Mouse (Mus musculus): ENCODE measurements around the gene Erlin1. TPM values are rescaled to one million over a fixed set of nuclear protein-coding genes. Genes with fewer than 3 reads are reported as not detected.

Gene Erlin1
- 10 to 100 TPM; 19.4 to 23.7 TPM for total RNA-seq (2021)
- long read RNA-seq, transcript Erlin1-206 (11 exons, 3,172 nt), result major isoform, 21 of 50 reads
- long read RNA-seq, transcript Erlin1-202 (12 exons, 3,136 nt), result minor isoform, 20 of 50 reads
- long read RNA-seq, partial matches to known transcripts, result 1 of 50 reads
- long read RNA-seq, other reads (novel, unspliced or antisense), result 5 of 50 reads

GRCm38 (mm10) chr19:44069121-44069913 lies at the start of gene Erlin1:
Gene Erlin1, minus strand, starts transcription at chr19:44069785.
- peak; percentile 84 to 90 for DNase-seq (ENCODE audit: low spot score in 2 of 2)

- no peak for DNase-seq (ENCODE audit: low spot score in 2 of 2)
Measured at GRCm38 (mm10) chr19:44117793-44118192, 48.2 kb upstream of the Erlin1 start.

DNA sequence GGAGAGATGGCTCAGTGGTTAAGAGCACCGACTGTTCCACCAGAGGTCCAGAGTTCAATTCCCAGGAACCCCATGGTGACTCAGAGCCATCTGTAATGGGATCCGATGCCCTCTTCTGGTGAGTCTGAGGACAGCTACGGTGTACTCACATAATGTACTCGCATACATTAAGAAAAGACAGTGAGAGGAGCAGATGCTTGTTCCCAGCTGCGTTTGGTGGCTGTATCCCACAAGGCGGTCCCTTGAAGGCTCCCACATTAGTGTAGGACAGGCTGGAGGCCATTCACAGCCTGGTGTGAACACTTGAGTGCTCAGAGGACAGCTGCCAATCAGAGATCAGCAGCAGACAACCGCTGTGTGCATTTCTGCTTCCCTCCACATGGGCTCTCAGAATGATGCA lies 42.1 kb upstream of the Erlin1 start:
- DNase-seq (ENCODE audit: low spot score in 2 of 2), result no peak

DNA sequence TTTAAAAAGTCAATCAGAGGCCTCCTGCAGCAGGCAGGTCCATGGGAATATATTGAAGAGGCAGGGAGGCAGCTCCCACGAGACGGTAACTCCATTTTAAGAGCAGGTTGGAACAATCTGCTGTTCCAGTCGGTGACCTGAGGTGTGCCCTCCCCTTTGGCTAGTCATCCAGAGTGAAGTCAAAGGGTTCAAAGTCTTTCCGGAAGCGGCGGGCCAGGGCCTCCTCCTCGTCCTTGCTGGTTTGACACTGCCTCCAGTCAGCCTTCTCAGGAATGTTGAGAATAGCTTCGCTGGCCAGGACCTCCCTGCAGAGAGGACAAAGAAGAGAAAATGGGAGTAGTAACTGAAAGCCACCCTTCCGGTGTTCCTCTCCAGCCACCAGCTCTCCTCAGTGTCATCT lies 40.8 kb upstream of the Erlin1 start:
- no peak for DNase-seq (ENCODE audit: low spot score in 2 of 2)

DNA sequence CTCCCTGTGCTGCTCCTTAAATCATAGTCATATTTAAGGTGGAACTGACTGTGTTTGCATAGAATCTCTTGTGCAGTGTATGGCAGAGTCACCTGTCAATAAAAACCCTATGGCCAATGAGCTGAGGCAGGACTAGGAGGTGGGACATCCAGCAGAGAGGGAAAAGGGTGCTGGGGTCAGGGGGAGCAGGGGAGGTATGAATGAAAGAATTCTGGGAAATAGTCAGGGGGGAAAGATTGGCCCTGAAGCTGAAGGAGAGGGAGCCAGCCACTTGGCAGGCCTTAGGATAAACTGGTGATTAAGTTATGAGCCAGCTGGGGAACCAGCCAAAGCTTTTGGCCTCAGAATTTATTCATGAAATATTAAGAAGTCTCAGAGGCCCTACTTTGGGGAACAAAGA lies 39.4 kb upstream of the Erlin1 start:
- DNase-seq (ENCODE audit: low spot score in 2 of 2), result no peak

DNA sequence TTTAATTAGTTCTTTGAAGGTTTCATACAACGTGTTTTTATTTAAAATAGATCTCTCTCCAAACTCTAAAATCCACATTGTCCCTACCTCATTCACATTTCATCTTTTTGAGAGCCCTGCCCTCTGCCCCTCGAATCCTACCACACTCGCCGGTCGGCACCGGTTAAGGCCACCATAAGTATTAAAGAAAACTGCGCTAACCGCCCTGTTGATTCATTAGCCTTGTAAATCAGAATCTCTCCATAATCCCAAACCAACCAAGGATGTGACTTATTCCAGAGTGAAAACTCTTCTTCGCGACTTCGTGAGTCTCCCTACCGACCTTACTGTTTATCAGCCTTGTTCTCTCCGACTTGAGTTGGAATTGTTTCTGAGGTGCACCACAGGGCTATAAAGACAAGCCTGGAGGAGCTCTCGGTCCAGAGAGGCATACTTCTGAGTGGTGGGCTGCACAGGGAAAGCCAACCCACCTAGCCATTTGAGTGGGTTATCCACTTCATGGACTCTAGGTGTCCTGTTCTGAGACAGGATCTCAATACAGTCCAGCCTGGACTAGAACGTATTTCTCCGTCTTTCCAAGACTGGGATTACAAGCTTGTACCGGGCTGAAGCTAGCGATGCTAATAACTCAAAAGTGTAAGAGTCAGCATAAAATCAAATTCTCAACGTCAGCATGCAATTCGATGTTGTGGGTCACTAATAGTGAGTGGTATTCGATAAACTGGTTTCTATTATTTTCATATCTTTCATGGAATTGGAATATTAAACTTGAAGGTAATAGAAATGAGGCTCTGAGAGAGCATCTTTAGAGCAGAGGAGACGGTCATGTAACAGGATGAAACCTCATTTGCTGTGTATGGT lies 38.3 kb upstream of the Erlin1 start:
- DNase-seq (ENCODE audit: low spot score in 2 of 2), result no peak

- DNase-seq (ENCODE audit: low spot score in 2 of 2), result peak; percentile 91 to 95
Measured at GRCm38 (mm10) chr19:44106831-44107660, 37.5 kb upstream of the Erlin1 start, which contains the start of gene Chuk. Gene Chuk, minus strand, starts transcription at chr19:44107480.

DNA sequence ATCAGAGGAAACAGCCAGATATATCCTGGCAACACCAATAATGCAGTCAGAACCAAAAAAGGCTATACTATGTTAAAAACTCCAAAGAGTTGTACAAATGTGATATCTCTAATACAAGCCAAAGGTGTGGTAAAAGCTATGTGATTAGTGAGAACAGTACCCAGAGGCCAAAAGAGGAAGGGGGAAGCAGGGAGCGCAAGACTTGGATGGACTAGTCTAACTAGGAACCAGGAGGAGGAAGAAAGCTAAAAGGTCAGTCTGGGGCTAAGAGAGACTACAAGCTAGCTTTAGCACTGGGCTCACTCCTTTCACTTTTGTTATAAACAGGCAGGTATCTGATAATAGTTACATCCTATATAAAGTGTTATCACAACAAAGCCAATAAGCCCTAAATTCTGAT lies 34.8 kb upstream of the Erlin1 start:
- DNase-seq (ENCODE audit: low spot score in 2 of 2), result no peak

DNA sequence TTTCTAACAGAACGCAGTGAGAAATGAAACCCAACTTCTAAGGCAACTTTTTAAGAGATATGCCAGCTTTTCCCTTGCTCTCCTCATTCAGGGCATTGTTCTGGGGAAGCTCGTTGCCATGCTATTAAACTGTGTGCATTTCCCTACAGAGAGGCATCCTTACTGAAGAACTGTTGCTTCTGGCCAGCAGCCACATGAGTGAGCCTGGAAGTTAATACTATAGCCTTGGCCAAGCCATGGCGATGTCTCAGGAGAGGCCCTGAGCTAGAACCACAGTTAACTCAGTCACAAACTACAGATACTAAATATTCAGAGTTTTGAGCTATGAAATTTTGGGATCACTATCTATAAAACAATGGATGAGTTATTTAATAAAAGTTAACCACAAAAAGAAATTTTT lies 33.4 kb upstream of the Erlin1 start:
- no peak for DNase-seq (ENCODE audit: low spot score in 2 of 2)

GRCm38 (mm10) chr19:44100840-44101239 lies 31.3 kb upstream of the Erlin1 start:
- no peak for DNase-seq (ENCODE audit: low spot score in 2 of 2)

GRCm38 (mm10) chr19:44086278-44086677 lies 16.7 kb upstream of the Erlin1 start:
- DNase-seq (ENCODE audit: low spot score in 2 of 2), result no peak

DNA sequence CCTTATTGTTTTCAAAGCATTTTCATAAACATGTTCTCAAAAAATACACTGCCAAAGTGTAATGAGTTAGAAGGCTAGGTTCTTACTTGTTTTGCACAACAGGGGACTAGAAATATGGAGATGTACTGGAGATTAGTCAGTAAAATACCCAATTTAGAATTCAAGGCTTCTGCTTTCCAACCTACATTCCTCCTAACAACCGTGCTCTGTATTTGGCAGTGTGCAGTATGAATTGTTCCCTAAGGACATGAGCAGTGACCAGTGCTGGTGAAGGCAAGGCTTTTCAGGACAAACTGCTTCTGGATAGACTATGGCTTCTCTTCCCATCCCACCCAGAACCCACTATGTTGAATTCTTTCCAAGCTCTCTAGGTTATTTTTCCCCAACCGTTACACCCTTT lies 11.3 kb upstream of the Erlin1 start:
- no peak for DNase-seq (ENCODE audit: low spot score in 2 of 2)

DNA sequence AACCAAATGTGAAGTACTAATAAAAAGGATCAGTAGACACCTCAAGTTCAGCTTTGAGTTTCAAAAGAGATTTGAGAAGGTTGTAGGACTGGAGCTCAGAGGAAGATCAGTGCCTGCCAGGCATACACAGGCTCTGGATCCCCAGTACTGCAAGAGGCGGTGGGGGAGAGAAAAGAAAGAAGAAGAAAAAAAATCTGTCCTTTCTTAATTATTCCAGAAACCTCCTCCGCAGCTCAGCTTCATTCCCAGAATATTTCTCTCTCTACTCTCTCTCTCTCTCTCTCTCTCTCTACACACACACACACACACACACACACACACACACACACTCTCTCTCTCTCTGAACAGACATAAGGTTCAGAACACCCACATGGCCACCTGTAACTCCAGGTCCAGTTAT lies 10.4 kb upstream of the Erlin1 start:
- no peak for DNase-seq (ENCODE audit: low spot score in 2 of 2)

DNA sequence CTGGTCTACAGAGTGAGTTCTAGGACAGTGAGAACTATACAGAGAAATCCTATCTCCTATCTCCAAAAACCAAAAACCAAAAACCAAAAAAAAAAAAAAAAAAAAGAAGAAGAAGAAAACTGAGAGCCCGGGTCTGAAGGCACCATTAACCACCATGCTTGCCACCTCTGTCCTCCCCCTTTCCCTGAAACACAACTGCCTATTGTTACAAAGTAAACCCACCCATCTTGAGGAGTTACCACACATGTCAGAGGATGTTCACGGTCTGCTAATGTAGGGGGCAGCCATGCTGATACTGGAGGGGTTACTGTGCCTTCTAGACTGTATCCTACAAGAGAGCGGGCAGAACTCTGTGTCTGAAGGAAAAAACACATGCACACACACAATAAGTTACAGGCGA lies 7.4 kb upstream of the Erlin1 start:
- no peak for DNase-seq (ENCODE audit: low spot score in 2 of 2)

- no peak for DNase-seq (ENCODE audit: low spot score in 2 of 2)
Measured at GRCm38 (mm10) chr19:44076457-44076856, 6.9 kb upstream of the Erlin1 start.

DNA sequence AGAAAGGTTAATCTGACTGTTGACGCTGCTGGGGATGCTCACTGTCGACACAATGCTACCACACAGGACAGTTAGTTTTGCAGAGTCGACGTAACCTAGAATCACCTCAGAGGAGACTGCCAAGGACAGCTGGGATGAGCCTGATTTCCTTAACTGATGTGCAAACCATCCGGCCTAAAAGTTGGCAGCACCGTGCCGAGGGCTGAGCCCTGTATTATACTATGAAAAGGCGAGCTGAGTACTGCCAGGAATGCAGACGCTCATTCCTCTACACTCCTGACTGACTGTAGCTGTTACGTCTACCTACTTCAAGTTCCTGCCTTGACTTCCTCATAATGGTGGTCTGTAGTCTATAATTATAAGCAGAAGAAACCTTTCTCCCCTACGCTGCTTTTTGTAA lies 5.4 kb upstream of the Erlin1 start:
- DNase-seq (ENCODE audit: low spot score in 2 of 2), result no peak

DNA sequence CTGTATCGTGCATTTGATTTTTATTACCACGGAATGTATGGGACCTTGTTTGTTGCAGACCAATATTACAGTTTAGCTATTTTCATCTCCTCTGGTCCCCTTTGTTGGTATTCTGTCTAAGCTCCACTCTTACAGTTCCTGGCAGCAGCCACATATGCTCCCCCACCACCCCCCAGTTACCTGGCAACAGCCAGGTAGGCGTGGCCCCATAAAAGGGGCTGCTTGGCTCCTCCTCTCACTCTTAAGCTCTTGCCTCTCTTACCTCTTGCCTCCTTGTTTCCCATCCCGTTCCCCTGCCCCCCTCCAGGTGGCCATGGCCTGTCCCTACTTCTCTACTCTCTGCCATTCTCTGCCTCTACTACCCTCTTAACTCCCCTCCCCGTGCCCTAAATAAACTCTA lies 1.6 kb upstream of the Erlin1 start:
- DNase-seq (ENCODE audit: low spot score in 2 of 2), result no peak

GRCm38 (mm10) chr19:44069914-44070232 lies 288 bp upstream of the Erlin1 start:
- DNase-seq (ENCODE audit: low spot score in 2 of 2), result no peak

DNA sequence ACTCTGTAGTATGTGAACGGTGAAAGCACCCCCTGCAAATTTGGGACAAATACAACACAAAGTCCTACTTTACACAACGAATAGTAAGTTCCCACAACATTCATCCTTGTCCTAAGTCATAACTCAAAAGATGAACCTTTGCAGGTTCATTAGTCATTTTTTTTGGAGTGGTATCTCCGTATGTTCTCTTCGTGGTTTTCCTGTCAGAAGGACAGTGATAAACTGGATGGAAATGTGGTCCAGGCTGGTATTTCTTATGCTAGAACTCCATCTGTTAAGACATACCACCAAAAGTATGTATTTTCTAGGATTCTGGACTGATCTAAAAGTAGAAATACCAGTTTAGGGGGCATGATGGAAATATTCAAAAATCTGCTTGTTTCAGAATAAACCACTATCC lies 1.4 kb downstream of the Erlin1 start:
- DNase-seq (ENCODE audit: low spot score in 2 of 2), result no peak

DNA sequence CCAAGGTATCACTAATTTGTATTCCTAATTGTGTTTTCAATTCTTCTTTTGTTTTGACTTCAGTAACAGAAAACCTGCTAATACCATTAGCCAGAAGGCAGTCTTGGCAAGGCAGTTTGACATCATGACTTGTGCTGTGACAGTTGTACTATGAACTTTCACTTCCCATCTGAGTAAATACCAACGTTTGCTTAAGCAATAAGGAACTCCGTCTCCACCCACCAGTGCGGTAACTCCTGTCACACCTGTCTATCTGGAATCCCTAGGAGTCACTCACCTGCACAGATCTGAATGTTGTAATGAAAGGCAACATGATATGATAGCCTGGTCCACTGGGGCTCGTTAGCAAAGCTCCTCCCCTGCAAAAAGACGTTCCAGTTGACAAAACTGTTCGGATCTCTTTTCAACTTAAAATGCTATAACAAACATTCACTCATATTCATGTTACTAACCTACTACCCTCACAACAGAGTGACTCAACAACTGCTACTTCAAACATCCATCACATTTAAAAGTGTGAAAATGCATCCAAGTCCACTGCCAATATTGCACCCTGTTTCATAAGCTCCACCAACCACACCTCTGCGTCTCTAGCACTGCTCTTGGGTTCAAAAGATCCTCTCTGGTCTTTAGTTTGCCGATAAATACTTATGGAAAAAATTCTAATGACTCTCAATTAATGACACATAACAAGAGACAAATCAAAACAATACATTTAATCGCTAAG lies 2.1 kb downstream of the Erlin1 start:
- DNase-seq (ENCODE audit: low spot score in 2 of 2), result no peak

DNA sequence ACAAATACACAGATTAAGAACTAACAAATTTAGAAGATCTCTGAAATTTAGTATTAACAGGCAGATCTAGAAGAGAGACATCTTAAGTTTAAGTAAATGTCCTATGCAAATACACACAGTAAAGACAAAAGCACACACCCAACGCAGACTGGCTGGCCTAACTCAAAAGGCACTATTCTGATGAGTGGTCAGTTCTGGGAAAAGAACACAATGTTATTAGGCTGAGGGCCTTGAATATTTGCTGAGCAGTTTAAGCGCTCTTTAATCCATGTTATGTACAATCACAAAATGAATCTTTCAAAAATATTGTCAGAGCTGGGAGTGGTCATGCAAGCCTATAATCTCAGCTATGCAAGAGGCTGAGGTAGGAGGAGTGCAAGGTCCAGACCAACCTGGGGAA lies 4.9 kb downstream of the Erlin1 start:
- DNase-seq (ENCODE audit: low spot score in 2 of 2), result no peak
